Mouse (Mus musculus) spleen, postnatal 14 days (tissue): Measurements from ENCODE around the gene Sgms1.
"Not testable (repeated sequence)": the region's sequence is repeated elsewhere in the genome, so short reads cannot be mapped to it uniquely, and the experiment has no call there.

Experiments
- DNase-seq, 2 experiments: peaks; one replicate each; pipeline ENCODE4 v3.0.0; 2021 to 2022; ENCODE audit warnings: low spot score in 2 of 2

Sgms1 gene

DNA sequence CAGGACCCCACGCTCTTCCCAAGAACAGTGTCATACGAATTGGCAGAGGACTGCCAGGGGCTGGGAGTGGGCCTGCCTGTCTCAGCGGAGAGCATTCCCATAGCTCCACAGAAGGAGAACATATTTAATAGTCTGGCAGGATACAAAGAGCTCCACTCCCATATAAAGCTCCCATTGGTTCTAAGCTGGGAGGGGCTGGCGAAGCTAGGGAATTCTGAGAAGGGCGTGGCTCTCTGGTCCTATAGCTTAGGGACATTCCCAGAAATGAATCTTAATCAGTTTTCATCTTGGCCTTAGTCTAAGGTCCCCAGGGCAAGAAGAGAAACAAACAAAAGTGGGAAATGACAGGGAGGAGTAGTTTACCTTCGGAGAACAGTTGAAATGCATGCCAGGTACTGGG is 247.1 kb downstream of the Sgms1 start:
- DNase-seq: no peak

DNA sequence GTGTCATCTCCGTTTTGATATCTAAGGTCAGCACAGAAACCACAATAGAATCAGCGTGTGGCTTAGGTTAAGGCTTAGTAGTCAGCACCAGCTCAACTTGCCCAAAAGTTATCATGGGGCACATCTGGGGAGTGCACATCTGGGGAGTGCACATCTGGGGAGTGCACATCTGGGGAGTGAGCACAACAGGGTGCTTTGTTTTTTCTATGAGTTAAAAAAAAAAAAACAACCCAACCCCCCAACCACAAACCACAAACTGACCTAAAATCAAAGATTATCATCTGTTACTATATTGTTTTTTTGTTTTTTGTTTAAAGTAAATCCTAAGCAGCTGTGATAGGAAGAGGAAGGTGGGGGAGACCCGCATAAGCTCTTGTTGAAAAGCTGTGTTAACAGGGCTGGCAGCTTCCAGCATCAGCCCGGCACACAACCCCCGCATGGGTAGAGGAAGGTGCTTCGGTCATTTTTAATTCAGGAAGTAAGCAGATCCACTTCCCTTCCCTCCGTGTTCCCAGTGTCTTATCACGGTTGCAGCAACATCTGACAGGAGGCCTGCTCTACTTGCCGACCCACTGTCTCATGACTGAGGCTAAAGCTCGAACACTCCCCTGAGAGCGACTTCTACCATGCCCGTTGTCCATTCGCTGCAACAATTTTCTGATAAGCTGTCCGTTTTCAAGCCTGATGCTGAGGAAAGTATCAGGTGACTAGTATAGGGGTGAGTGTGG is 251.0 kb downstream of the Sgms1 start:
- DNase-seq: no peak

DNA sequence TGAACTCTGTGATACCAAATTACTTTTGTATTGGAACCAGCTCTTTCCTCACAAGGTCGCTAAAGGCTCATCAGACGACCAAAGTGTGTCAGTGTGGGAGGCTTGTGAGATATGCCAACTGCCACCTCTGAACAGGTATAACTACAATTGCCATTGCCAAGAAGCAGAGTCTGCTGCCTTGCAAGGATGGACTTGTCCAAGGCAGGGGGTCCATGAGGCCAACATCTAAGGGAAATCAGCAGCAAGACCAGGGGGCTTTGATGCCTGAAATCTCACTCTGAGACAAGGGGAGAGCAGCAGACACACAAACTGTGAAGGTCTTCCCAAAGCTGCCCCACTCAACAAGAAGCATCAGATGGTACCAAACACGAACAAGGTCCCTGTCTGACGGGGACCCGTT is 251.6 kb downstream of the Sgms1 start:
- no peak for DNase-seq

DNA sequence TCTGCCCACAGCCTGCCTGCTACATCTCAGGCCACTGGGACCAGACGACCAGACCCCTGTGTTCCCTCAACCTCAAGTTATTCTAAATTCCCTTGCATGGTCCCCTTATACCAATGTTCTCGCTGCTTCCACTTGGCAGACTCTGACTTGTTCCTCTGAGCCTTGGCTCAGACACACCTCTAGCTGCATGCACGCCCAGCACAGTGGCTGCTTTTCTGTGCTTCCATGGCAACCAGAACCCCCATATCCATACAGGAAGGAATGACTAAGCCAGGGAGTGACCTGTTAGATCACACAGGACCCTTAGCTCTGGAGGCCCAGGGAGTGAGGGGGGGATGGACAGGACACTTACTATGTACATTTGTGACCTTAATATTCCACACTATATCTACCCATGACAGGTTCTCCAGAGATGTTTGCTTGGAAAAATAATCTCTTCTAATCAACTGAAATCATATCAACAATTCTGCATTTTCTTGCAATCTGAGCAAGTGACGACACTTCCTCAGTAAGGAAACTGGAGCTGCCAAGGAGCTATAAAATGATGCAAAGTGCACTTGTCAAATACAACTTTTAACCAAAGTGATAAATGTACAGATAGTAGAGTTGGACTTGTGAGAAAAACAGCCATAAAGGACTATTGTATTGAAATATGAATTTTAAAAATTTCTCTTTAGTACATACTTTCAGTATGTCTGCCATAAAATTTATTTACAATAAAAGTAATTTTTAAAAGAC is 252.5 kb downstream of the Sgms1 start:
- DNase-seq: no peak

DNA sequence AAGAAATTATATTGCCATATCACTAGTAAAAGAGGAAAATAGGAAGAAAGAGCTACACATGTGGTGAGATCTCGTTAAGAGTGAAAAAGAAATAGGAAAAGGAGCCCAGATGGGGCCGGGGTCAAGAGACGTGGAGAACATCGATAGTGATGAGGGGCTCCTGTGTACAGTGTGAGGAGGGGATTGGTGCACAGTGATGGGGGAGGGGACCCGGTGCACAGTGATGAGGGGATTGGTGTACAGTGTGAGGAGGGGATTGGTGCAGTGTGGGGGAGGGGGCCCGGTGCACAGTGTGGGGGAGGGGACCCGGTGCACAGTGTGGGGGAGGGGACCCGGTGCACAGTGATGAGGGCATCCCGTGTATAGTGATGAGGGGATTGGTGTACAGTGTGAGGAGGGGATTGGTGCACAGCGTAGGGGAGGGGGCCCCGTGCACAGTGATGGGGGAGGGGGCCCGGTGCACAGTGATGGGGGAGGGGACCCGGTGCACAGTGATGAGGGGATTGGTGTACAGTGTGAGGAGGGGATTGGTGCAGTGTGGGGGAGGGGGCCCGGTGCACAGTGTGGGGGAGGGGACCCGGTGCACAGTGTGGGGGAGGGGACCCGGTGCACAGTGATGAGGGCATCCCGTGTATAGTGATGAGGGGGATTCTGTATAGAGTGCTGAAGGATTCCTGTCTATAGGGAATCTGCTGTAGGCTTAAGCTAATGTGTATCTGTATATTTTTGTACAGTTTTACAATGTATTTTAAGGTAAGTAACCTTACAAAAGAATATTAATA is 257.6 kb downstream of the Sgms1 start:
- DNase-seq: not testable (repeated sequence)

DNA sequence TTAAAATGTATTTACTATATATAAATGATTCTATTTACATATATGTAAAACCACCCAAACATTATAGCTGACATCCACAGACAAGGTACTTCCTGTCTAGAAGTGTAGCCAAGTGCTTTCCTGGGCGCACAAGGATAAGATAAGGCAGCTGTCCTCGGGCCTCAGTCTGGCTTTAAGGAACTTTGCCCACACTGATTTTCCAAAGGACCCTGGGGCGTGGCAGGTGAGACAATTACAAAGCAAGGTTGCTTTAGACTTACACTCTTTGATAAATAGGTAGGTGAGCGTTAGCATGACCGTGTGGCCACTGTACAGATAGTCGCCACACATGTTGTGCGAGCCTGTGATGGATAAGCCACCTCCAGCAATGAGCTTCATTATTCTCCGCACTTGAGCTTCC is 260.2 kb downstream of the Sgms1 start:
- no peak for DNase-seq

DNA sequence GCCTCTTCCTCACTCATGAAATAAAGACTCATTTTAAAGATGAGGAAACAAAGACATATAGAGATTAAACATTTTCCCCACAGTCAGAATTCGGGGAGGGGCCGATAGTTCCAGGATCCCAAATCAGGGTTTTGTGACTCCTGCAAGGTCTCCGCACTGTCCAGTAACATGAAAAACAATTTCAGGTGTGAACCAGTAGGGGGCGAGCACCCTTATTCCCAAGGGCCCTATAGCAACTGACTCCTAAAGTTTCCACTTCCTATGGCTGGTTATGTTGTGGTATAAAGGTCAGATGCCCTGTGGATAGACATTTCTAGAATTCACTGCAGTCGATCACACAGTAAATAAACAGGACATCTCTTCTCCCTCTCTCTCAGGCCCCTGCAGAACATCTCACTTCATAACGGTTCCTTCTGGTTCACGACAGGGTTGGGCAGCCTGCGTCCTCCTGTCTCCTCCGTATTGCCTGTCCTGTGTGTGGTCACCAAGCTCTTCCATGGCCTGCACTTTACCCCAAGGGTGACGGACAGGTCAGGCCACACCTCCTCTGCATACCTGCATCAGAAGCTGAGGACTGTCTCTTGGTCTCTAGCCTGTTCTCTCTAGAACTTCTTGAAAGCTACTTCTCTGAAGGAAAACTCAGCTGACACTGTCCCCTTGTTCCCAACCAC is 262.2 kb downstream of the Sgms1 start:
- DNase-seq: no peak

DNA sequence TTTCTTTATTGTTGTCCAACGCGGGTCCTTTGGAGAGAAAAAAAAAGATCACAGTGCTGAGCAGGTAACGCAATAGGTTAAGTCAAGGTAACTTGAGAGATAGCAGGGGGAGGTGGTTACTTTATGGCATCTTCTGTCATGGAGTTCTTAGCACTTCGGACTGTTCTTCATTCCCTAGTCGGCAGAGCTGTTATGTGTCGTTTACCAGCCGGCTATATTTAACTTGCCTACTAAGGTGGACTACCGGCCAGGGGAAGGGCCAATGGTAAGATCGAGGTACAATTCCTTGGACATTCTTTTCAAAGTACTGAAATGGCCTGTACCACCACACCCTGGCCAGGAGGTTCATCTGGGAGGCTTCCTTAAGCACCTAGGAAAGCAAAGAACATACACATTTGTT is 265.4 kb downstream of the Sgms1 start:
- DNase-seq: no peak

DNA sequence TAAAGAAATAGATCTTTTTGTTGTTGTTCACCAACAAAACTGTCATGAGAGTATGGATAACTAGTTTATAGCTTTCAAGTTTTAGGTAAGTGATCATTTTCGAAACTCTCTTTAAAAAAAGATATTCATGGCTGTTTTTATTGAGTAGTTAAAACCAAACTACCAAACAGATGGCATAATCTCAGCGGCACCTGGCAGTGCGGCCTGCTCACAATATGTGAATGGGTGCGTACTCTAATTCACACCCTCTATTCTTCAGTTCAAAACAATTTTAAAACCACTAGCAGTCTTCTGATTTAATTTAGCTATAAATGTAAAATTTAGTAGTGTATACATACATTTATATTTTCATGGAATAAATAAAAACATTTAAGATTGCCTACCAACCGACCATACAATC is 266.3 kb downstream of the Sgms1 start:
- DNase-seq: no peak

DNA sequence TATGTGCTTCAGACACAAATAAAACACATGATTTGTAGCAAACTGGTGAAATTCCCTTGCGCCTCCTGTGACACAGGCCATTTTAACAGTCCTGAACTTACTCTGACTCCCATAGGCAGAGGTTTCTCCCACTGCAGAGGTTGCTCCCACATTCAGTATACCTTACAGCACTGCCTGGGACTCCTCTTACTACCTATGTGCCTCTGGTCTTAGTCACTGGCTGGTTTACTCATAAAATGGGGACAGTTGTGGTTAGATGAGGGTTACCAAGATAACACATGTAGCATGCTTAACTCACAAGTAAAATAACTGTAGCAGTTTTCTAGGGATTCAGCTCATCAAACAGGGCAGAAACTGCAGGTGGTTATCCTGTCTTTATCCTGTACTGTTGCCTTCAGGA is 268.7 kb downstream of the Sgms1 start:
- DNase-seq: no peak

DNA sequence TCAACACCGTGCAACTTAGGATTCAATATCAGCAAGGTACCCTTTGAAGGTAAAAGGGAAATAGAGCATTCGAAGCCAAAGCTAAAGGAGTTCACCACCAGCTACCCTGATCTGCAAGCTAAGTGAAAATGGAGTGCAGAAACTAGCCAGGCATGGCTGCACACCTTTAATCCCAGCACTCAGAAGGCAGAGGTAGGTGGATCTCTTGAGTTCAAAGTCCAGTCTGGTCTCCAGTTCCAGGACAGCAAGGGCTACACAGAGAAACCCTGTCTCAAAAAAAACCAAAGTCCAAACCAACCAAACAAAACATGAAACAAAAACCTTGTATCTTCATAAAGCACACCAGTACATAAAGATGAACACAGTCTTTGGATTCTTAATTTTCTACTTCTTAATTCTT is 269.8 kb downstream of the Sgms1 start:
- no peak for DNase-seq

DNA sequence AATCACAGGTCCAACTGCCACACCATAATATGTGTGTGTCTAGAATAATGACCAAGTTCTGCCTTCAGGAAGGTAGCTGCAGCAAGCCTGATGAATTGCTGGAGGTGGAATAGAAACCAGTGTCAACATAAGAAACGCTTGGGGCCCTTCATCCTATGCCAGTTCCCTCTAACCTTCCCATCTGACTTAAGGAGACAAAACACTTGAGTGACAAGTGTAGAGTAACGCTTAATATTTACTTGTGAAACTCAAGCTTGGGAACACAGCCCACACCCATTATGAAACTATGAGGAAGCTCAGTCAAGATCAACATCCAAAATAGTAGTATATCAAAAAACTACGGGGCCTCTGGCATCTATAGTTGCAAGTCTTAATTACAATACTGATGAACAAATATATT is 271.0 kb downstream of the Sgms1 start:
- DNase-seq: no peak

DNA sequence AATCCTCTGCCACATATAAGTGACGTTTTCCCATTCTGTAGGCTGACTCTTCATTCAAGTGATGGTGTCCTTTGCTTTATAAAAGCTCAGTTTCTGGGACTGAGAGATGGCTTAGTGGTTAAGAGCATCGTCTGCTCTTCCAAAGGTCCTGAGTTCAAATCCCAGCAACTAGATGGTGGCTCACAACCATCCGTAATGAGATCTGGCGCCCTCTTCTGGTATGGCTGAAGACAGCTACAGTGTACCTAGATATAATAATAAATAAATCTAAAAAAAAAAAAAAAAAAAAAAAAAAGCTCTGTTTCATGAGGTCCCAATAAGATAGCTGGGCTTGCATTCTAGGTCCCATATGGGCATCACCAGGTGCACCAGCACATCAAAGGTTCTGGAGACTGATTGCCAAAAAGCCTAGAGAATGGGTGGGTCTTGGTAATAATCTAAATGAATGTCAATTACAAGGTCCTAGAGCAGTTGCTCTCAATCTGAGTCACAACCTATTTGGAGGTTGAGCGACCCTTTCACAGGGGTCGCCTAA is 272.0 kb downstream of the Sgms1 start:
- DNase-seq: peak in 1 of 2 experiments; percentile 10

DNA sequence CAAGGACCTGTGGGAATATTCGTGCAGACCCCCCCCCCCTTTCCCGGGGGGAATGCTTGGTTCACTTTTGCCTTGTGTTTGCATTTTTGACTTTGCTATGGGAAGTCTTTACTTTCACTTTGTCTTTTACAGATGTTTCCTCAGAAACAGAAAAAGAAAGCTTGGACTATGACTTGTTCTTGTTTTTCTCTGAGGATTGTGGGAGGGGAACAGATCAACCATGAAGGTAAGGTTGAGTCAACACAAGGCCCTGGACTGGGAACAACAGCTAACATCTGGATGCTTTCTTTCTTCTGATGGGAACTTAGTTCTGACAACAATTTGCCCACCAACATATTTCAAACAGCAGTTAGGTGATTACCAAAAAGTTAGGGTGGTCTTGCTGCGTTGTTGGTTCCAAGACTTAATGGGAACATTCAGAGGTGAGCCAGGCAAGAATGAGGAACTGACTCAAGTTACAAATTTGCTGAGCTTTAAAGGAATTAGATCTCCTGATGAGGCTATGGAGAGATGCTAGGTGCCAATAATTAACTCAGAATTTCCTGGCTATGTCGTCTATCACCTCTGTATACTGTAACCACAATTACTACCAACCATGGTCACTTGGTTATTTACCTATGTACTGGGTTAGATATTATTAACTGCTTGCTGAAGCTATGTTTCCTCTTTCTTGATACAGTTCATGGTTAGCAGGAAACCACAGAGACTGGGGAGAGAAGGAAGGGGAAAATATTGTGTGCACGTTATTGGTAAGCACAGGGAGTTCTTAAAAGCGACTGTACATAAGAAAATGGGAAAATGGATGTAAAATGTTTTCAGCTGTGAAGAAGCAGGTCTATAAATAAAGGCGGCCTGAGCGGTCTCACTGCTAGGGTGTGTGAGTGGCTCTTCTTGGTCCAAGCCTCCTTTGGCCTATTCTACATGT is 277.4 kb downstream of the Sgms1 start:
- no peak for DNase-seq

DNA sequence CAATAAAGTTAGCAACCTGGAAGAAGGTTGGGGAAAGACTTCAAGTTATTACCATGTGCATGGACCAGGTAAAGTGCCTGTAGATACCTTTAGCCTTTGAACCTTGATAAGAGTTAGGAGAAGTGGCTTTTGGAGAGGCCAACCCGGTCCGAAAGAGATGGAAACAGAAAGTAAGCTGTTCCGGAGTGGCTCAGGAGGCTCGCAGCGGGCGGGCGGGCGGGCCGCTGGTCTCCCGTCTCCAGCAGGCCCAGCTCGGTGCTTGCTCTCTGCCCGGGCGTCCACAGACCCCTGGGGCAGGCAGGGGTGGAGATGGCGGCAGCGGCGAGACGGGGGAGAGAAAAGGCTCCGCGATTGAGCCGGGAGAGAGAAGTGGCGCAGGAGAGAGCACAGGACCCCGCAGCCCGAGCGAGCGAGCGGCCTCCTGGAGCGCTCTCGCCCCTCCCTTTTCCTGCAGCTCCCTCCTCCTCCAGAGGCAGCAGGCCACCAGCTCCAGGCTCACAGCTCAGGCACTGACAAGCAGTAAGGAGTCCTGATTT is 281.7 kb downstream of the Sgms1 start, which contains the start of gene Asah2:
Asah2 (minus strand) TSS at position 441 of the 536 bp plus-strand sequence.
- peak; percentile 31 to 44 for DNase-seq

DNA sequence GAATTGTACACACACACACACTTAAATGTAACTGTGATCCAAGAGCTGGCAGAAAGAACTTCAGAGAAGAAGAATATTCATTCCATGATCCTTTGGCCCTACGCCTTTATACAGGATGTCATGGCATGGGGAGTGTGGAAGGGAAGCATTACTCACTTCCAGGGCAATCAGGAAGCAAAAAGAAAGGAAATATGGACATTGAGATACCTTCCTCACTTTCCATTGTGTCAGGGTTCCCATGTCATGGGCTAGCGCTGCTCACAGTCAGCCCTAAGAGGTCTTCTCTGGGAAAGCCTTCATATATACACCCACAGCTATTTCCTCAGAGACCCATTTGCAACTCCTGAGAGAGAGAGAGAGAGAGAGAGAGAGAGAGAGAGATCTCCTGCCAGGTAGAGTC is 282.8 kb downstream of the Sgms1 start:
- no peak for DNase-seq

DNA sequence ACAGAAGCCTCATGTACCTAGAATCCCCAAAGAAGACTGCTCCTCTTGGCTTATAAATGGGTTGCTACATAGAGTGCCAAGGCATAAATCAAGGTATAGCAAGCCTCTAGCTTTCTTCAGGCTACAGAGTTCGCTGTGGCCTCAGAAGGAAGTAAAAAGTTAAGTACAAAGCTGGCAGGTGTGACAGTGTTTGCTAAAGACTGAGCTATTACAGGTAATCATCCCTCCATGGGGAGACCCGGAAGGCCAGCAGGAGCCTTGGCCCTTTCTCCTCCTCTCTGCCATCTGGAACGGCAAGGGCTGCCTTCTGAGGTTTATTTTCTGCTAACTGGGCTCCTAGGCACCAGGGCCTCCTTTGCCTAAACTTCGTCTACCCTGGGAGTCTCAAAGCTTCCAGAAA is 285.3 kb downstream of the Sgms1 start:
- DNase-seq: no peak

DNA sequence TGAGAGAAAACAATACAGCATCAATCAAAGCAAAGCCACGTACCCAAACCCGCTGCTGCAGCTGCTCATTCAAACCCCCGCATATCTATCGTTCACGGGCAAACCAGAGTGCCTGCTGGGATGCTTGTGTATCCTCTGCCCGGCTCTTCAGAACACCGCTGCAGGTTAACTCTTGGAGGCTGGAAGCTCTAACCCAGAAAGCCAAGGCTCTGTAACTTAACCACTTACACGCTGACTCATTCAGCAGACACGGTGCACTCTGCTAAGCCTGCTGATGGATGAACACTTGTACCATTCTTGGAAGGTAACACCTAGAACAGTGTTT is 286.6 kb downstream of the Sgms1 start:
- DNase-seq: no peak

DNA sequence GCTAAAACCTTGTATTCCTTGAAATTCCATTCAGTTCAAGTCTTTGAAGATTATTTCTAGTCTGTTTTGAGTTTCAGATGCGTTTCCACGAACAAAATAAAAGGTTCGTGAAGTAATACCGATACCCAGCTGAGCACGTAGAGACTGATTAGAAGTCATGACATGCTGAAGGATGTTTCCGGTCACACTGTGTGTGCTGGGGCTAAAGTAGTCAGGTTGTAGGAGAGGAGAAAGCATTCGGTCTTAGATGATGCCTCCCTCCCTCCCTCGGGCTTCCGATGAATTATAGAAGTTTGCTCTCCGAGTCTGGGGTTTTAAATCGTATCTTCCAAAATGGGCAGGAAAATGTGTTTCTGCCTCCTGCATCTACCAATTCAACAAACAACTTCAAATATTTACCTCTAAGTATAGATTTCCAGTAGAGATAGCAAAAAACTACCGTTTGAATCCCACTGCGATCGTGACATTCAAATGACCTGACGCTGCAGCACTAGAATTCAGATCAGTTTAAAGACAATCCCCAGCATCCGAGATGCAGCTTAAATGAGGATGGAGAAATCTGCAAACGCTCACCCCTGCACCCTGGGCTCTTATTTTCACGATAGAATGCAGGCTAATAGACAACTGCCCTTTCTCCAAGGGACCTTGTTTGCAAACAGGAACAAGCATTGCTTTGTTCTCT is 287.1 kb downstream of the Sgms1 start:
- DNase-seq: no peak

DNA sequence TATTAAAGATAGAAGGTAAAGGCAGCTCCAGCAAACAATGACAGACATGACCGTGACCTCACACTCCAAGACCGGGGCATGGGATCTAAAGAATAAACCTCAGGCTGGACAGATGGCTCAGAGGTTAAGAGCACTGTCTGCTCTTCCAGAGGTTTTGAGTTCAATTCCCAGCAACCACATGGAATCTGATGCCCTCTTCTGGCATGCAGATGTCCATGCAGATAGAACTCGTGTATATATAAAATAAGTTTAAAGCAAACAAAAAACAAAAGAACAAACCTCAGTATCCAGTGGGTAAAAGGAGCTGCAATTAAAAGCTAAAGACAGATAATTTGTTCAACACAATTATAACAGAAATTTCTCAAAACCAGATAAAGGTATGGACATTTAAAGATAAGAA is 290.9 kb downstream of the Sgms1 start:
- DNase-seq: no peak
